Mouse (Mus musculus) heart, embryonic 13.5 days (tissue): Measurements from ENCODE around the gene Phlpp2. TPM values are rescaled to one million over a fixed set of nuclear protein-coding genes. Genes with fewer than 3 reads are reported as not detected.

Experiments used
- ATAC-seq: fragments of 200-750 bp; cut with Nextera tagmentation; 2 replicates; pipeline ENCODE4 v1.8.0; 2017; ENCODE audit warnings: moderate TSS enrichment; ENCODE audit not compliant: insufficient number of reproducible peaks, low FRiP score, low TSS enrichment; ENCODE audit errors: extremely low read depth
- H3K27ac ChIP-seq: fragments of 300-500 bp; sonication (generic); replicated peaks from 2 replicates; pipeline ENCODE4 v1.5.1; 2015; ENCODE audit warnings: moderate library complexity, mild to moderate bottlenecking, inconsistent platforms
- H3K27me3 ChIP-seq: fragments of 300-500 bp; sonication (generic); replicated peaks from 2 replicates; pipeline ENCODE4 v1.6.1; 2015; ENCODE audit warnings: mild to moderate bottlenecking, inconsistent platforms
- H3K36me3 ChIP-seq: fragments of 300-500 bp; sonication (generic); 2 replicates; pipeline ENCODE4 v1.6.1; 2015; ENCODE audit warnings: mild to moderate bottlenecking, inconsistent platforms
- H3K4me1 ChIP-seq: fragments of 300-500 bp; sonication (generic); 2 replicates; pipeline ENCODE4 v1.6.1; 2015; ENCODE audit warnings: inconsistent platforms
- H3K4me2 ChIP-seq: fragments of 300-500 bp; sonication (generic); 2 replicates; pipeline ENCODE4 v1.6.1; 2015; ENCODE audit warnings: inconsistent platforms, mild to moderate bottlenecking, moderate library complexity
- H3K4me3 ChIP-seq: fragments of 300-500 bp; sonication (generic); 2 replicates; pipeline ENCODE4 v1.5.1; 2015; ENCODE audit warnings: moderate library complexity, mild to moderate bottlenecking, inconsistent platforms
- H3K9ac ChIP-seq: fragments of 300-500 bp; sonication (generic); 2 replicates; pipeline ENCODE4 v1.6.1; 2015; ENCODE audit warnings: inconsistent platforms, mild to moderate bottlenecking, moderate library complexity
- H3K9me3 ChIP-seq: fragments of 300-500 bp; sonication (generic); 2 replicates; pipeline ENCODE4 v1.6.1; 2016; ENCODE audit warnings: inconsistent platforms
- WGBS: fragments of 180-500 bp; shearing (Covaris S2); methylation state at CpG from one replicate; pipeline ENCODE4 v1.1.7; 2015; ENCODE audit warnings: mixed read lengths; 5-methylcytosine and 5-hydroxymethylcytosine counted together
- polyA plus RNA-seq: library from polyadenylated mRNA; unstranded; fragments of >200 nt; fragmentation: Nextera tagmentation; extraction: Ambion mirVana; gene quantifications from 2 replicates; pipeline ENCODE4 v1.2.1, GENCODE M21; 2015

Phlpp2 gene
- polyA plus RNA-seq, 1 experiment from 2014 or later: 1.8 TPM

- no peaks in the 10 kb centered on the region for H3K36me3 ChIP-seq
- H3K27me3 ChIP-seq: no peaks in the 10 kb centered on the region; the same call in 1 of the 2 replicates
- no peak overlapping the region for H3K4me2 ChIP-seq
- 69% methylated on average over 1 of the region's 1 CpGs for WGBS
- no peak for ATAC-seq
- H3K27ac ChIP-seq: no peak overlapping the region
- H3K4me1 ChIP-seq: no peaks in the 10 kb centered on the region
- no peak overlapping the region for H3K4me3 ChIP-seq
- H3K9ac ChIP-seq: no peak overlapping the region
- no peaks in the 10 kb centered on the region for H3K9me3 ChIP-seq
Observed at GRCm38 (mm10) chr8:109992951-109993350, 124.6 kb downstream of the Phlpp2 start.

Other genes starting within 250 kb of the Phlpp2 start
- 81.0 and 84.8 TPM in 2 replicates for gene Ist1, start 175.3 kb upstream of the Phlpp2 start, polyA plus RNA-seq
- 18.4 and 19.4 TPM in 2 replicates for gene Zfp821, start 163.0 kb upstream of the Phlpp2 start, polyA plus RNA-seq
- 4.3 and 4.4 TPM in 2 replicates for gene Atxn1l, start 130.8 kb upstream of the Phlpp2 start, polyA plus RNA-seq
- 26.5 and 26.6 TPM in 2 replicates for gene Ap1g1, start 90.0 kb upstream of the Phlpp2 start, polyA plus RNA-seq
- gene Marveld3, start 93.7 kb downstream of the Phlpp2 start, polyA plus RNA-seq: 0.45 and 0.86 TPM in 2 replicates
- gene Tat, start 121.9 kb downstream of the Phlpp2 start, polyA plus RNA-seq: 0.27 TPM in 1 of 2 replicates, not detected in the other
- gene Chst4, start 171.2 kb downstream of the Phlpp2 start, polyA plus RNA-seq: 0.90 and 1.3 TPM in 2 replicates
- 6.0 and 6.4 TPM in 2 replicates for gene Zfp612, start 211.2 kb downstream of the Phlpp2 start, polyA plus RNA-seq
- gene Gm21964, start 232.7 kb downstream of the Phlpp2 start, polyA plus RNA-seq: not detected in 2 replicates
- gene Gm17720, start 234.2 kb downstream of the Phlpp2 start, polyA plus RNA-seq: not detected in 2 replicates